Mouse (Mus musculus) midbrain, embryonic 11.5 days (tissue): ENCODE measurements around the gene Mpeg1. TPM values are rescaled to one million over a fixed set of nuclear protein-coding genes. Genes with fewer than 3 reads are reported as not detected.
A peak's percentile ranks its signal among the peaks of the same experiment; 100 is the strongest.

ENCODE experiments used
- ATAC-seq: fragments of 200-750 bp; cut with Nextera tagmentation; 2 replicates; pipeline ENCODE4 v1.8.0; 2017; ENCODE audit warnings: moderate TSS enrichment, moderate library complexity; ENCODE audit not compliant: low FRiP score
- DNase-seq: peaks from one replicate; pipeline ENCODE4 v3.0.0; 2015; ENCODE audit warnings: low spot score; ENCODE audit errors: missing footprints
- H3K27ac ChIP-seq: fragments of 300-500 bp; sonication (generic); 2 replicates; pipeline ENCODE4 v1.5.1; 2014; ENCODE audit warnings: low read depth, low read length
- H3K27me3 ChIP-seq: fragments of 300-500 bp; sonication (generic); 2 replicates; pipeline ENCODE4 v1.6.1; 2014; ENCODE audit warnings: mild to moderate bottlenecking, low read length, moderate library complexity, mixed read lengths; ENCODE audit not compliant: control insufficient read depth, insufficient read depth
- H3K36me3 ChIP-seq: fragments of 300-500 bp; sonication (generic); 2 replicates; pipeline ENCODE4 v1.6.1; 2014; ENCODE audit warnings: mild to moderate bottlenecking, low read length, moderate library complexity, mixed read lengths; ENCODE audit not compliant: control insufficient read depth, insufficient read depth
- H3K4me1 ChIP-seq: fragments of 300-500 bp; sonication (generic); 2 replicates; pipeline ENCODE4 v1.6.1; 2014; ENCODE audit warnings: low read length; ENCODE audit not compliant: control insufficient read depth, insufficient read depth
- H3K4me2 ChIP-seq: fragments of 300-500 bp; sonication (generic); 2 replicates; pipeline ENCODE4 v1.6.1; 2014; ENCODE audit warnings: mild to moderate bottlenecking, moderate library complexity
- H3K4me3 ChIP-seq: fragments of 300-500 bp; sonication (generic); 2 replicates; pipeline ENCODE4 v1.5.1; 2014; ENCODE audit warnings: low read depth, low read length
- H3K9ac ChIP-seq: fragments of 300-500 bp; sonication (generic); 2 replicates; pipeline ENCODE4 v1.6.1; 2014; ENCODE audit warnings: low read length
- H3K9me3 ChIP-seq: fragments of 300-500 bp; sonication (generic); 2 replicates; pipeline ENCODE4 v1.6.1; 2016; ENCODE audit warnings: low read length; ENCODE audit not compliant: control insufficient read depth
- WGBS: fragments of 180-500 bp; shearing (Covaris S2); extraction: QIAGEN DNeasy Blood & Tissue Kit; methylation state at CpG from one replicate; pipeline ENCODE4 v1.1.7; 2014; 5-methylcytosine and 5-hydroxymethylcytosine counted together
- polyA plus RNA-seq: library from polyadenylated mRNA; unstranded; fragments of >200 nt; fragmentation: Nextera tagmentation; extraction: Ambion mirVana; gene quantifications from 2 replicates; pipeline ENCODE4 v1.2.1, GENCODE M21; 2014

The Mpeg1 gene
- polyA plus RNA-seq, 1 experiment from 2014 or later = 1.1 TPM

DNA sequence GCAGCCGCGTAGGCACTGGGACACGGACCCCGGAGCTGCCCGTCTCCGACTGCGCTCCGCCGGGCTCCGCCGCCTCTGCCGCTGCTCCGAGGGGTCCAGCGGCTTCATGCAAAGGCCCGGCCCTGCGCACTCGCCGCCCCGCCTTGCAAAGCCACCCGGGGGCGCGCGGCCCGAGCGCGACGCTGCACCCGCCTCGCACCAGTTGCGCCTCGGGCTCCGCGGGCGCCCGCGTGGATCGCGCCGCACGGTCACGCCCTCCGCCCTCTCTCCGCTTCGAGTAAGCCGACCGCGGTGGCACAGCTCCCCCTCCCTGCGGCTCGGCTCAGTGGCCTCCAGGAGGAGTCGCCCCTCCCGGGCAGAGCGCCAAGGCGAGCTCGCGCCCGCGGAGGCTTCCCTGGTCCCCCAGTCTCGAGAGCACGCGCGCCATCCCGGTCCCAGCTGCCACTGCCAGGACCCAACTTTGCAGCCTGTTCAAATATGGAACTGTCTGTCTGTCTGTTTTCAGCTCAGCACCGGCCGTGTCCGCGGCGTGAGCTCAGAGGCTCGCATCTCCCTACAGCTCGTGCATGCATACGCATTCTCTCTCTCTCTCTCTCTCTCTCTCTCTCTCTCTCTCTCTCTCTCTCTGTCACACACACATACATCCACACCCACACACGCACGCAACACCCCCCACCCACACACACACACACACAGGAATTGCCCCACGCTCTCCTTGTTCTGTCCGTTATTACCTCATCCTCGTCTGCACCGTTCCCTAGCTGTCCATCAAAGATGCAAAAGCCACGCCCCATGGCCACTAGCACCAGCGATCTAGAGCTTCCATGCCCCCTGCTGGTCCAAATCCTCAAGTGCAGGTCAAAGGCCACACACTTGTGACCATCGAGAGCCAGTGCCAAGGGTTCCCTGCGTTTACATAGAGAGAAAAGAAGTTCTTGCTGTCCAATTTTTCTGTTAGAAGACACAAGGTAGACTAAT lies 41.1 kb downstream of the Mpeg1 start, which contains the start of gene Dtx4:
Dtx4 (minus strand) TSS at position 85 of the 978 bp plus-strand sequence.
- H3K4me3 ChIP-seq = peak within 1 kb of the TSS; percentile 91
- peak within 1 kb of the TSS; percentile 74 for H3K4me2 ChIP-seq
- under 1% methylated on average over 68 of the region's 80 CpGs for WGBS
- DNase-seq (peak; percentile 100), ATAC-seq (peak; percentile 93)
- peaks cover 4% of the 10 kb centered on the region; the same call in 1 of the 2 replicates for H3K36me3 ChIP-seq
- H3K27ac ChIP-seq = peak within 1 kb of the TSS; percentile 97
- H3K9me3 ChIP-seq = no peaks in the 10 kb centered on the region
- peaks cover 26% of the 10 kb centered on the region for H3K4me1 ChIP-seq
- no peaks in the 10 kb centered on the region for H3K27me3 ChIP-seq
- peak within 1 kb of the TSS; percentile 100 for H3K9ac ChIP-seq

DNA sequence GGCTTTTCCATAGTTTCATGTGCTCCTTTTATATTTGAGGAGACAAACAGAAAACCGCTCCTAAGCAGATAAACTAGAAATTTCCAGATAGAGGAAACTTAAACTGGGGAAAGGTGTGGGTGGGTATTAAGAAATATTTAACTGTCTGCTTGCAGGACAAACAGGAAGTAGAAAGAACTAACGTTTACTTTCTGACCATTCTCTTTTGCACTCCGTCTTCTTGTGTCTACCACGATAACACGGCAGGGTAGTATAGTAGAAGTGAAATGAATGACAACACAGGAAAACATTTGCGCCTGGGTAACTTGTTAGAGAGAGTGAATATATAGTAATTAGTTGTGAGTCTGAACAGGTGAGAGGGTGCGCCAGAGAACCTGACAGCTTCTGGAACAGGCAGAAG lies 42.2 kb downstream of the Mpeg1 start:
- Histone ChIP-seq H3K27me3 (no peaks in the 10 kb centered on the region), H3K4me2 (no peak overlapping the region), H3K4me3 (no peak overlapping the region), H3K36me3 (no peaks in the 10 kb centered on the region), H3K4me1 (peaks cover 16% of the 10 kb centered on the region), H3K27ac (no peak overlapping the region), H3K9me3 (no peaks in the 10 kb centered on the region), H3K9ac (no peak overlapping the region)
- ATAC-seq = no peak
- 94% methylated on average over 7 of the region's 7 CpGs for WGBS
- DNase-seq = no peak

GRCm38 (mm10) chr19:12514621-12515020 lies 54.0 kb downstream of the Mpeg1 start:
- Histone ChIP-seq H3K4me3 (no peak overlapping the region), H3K9me3 (no peaks in the 10 kb centered on the region), H3K4me2 (no peak overlapping the region), H3K27ac (no peak overlapping the region), H3K4me1 (no peaks in the 10 kb centered on the region), H3K36me3 (no peaks in the 10 kb centered on the region), H3K27me3 (no peaks in the 10 kb centered on the region), H3K9ac (no peak overlapping the region)
- DNase-seq = no peak
- no peak for ATAC-seq

Other genes with a start within 250 kb of the Mpeg1 start
- gene Olfr1432, start 228.2 kb upstream of the Mpeg1 start, polyA plus RNA-seq = not detected in 2 replicates
- gene Olfr262, start 219.1 kb upstream of the Mpeg1 start, polyA plus RNA-seq = not detected in 2 replicates
- gene Olfr235, start 199.7 kb upstream of the Mpeg1 start, polyA plus RNA-seq = not detected in 2 replicates
- not detected in 2 replicates for gene Olfr1434, start 180.9 kb upstream of the Mpeg1 start, polyA plus RNA-seq
- gene Olfr1436, start 161.6 kb upstream of the Mpeg1 start, polyA plus RNA-seq = not detected in 2 replicates
- gene Olfr1437, start 135.7 kb upstream of the Mpeg1 start, polyA plus RNA-seq = not detected in 2 replicates
- gene Olfr1438-ps1, start 124.9 kb upstream of the Mpeg1 start, polyA plus RNA-seq = not detected in 2 replicates
- not detected in 2 replicates for gene Olfr1440, start 73.5 kb upstream of the Mpeg1 start, polyA plus RNA-seq
- not detected in 2 replicates for gene Olfr1441, start 43.3 kb upstream of the Mpeg1 start, polyA plus RNA-seq
- gene Pfpl, start 32.9 kb upstream of the Mpeg1 start, polyA plus RNA-seq = not detected in 2 replicates
- 62.0 and 64.3 TPM in 2 replicates for gene Dtx4, start 40.7 kb downstream of the Mpeg1 start, polyA plus RNA-seq
- 27.4 and 31.1 TPM in 2 replicates for gene Fam111a, start 85.0 kb downstream of the Mpeg1 start, polyA plus RNA-seq
- not detected in 2 replicates for gene Gm4952, start 139.2 kb downstream of the Mpeg1 start, polyA plus RNA-seq
- gene Glyat, start 172.5 kb downstream of the Mpeg1 start, polyA plus RNA-seq = not detected in 2 replicates
- gene Olfr1442, start 209.7 kb downstream of the Mpeg1 start, polyA plus RNA-seq = not detected in 2 replicates
- not detected in 2 replicates for gene Olfr1443, start 217.3 kb downstream of the Mpeg1 start, polyA plus RNA-seq
- gene Keg1, start 235.0 kb downstream of the Mpeg1 start, polyA plus RNA-seq = not detected in 2 replicates